Mouse (Mus musculus) urinary bladder, postnatal 0 days (tissue): ENCODE measurements around the gene Gm21060. TPM values are rescaled to one million over a fixed set of nuclear protein-coding genes. Genes with fewer than 3 reads are reported as not detected.

ENCODE experiments used
- polyA plus RNA-seq: library from polyadenylated mRNA; unstranded; fragments of >200 nt; fragmentation: Nextera tagmentation; extraction: Ambion mirVana; gene quantifications from 2 replicates; pipeline ENCODE4 v1.2.1, GENCODE M21; 2015

Gm21060 gene
- not detected in 2 replicates for polyA plus RNA-seq

DNA sequence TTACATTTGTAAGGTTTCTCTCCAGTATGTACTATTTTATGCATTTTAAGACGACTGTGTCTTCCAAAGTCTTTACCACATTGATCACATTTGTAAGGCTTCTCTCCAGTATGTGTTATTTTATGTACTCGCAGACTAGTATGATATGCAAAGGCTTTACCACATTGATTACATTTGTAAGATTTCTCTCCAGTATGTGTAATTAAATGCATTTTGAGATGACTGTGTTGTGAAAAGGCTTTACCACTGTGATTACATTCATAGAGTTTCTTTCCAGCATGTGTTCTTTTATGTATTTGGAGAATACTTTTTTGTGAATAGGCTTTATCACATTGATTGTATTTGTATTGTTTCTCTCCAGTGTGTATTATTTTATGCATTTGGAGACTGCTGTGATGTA, at the start of gene Gm21060:
Gene Gm21060 (minus strand): TSS at position 101 of the 400 bp plus-strand sequence.

Other genes with a start within 250 kb of the Gm21060 start
- gene Zfp950, start 156.2 kb downstream of the Gm21060 start, polyA plus RNA-seq: 15.2 and 17.0 TPM in 2 replicates
- not detected in 2 replicates for gene Gm7102, start 120.8 kb downstream of the Gm21060 start, polyA plus RNA-seq
- not detected in 2 replicates for gene Gm6020, start 113.2 kb downstream of the Gm21060 start, polyA plus RNA-seq
- 18.6 and 39.0 TPM in 2 replicates for gene Csf2ra, start 68.6 kb downstream of the Gm21060 start, polyA plus RNA-seq